Mouse (Mus musculus) left cerebral cortex, postnatal 4 days (tissue): ENCODE results near the gene Igfbp7. TPM values are rescaled to one million over a fixed set of nuclear protein-coding genes. Genes with fewer than 3 reads are reported as not detected.

Source experiments
- DNase-seq: peaks from one replicate; pipeline ENCODE4 v3.0.0-alpha.2; 2022
- intact Hi-C: fragments of 180-260 bp; cut with DNase I; formaldehyde crosslinking; loops from one replicate; pipeline ENCODE4 v1.15.1; 2025
- total RNA-seq, 2 experiments: library from RNA; stranded (reverse); gene quantifications; 2 replicates each; pipeline ENCODE4 v1.2.3; 2021

Igfbp7 gene
- total RNA-seq, 2 experiments from 2014 or later = 35.5 to 40.3 TPM

DNA sequence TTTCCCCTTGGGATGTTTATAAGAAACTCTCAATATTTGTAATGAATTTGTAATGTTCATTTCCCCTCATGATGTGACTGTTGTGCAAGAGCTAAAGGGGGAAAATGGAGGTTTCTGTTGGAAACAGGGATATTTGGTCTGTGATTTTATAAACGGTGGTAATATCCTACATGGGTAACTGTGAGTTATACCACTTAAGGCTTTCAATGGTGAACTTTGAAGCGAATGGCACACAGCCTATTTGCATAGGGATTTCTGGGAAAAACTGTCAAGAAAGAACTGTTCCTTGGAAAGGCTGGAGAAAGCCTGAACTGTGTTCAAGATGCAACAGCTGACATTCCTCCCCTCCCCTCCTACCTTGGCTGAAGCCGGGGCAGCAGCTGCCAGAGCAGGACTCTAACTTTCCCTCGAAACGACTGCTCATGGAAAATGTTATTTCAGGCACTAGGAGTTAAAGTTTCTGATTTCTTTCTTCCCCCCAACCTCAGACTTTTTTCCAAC lies 1.4 kb downstream of the Igfbp7 start:
- no peak for DNase-seq

DNA sequence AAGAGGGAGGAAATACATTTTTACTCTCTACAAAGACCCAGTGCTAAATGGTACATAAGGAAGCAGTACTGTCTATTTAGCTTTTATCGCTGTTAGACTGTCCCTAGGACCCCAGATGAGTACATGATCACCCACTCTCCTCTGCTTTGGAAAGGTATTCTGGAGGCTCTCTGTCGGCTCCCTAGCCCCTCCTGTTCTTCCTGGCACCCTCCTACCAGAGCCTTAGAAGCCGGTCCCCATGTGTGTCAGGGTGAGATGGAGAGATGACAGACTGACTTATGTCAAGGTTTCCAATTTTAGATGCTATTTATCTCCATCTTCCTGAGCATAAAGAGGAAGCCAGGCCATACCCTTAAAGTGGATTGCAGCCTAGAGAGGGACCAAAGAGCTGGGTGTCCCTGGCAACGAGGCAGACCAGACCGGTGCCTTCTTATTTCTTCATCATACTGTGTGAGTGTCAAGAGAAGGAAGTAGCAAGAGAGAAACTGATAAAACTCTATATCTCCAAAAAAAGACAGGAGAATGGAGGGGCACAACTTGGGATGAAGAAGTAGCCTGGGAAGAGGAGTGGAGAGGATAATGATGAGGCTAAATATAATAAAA lies 2.3 kb downstream of the Igfbp7 start:
- DNase-seq = no peak
- intact Hi-C loops = no loop called here

More for the DNA sequence above, 1.4 kb downstream of the Igfbp7 start:
- intact Hi-C loops = no loop called here

DNA sequence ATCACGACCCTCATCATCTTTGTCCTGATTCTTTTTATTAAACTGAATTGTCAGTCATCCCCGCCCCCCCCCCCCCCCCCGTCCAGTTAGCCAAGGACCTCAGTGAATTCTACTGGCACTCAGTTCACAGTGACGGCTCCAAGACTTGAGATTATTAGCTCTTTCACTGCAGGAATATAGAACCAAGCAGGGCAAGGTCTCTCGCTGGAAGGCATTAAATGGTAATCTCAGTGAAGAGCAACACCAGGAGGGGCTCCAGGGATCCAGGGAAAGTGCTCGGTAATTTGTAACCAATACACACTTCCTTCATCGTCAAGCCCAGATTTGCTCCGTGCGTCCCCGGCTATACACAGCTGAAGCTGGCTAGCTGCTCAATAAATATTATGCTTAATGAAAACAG lies 2.9 kb downstream of the Igfbp7 start:
- DNase-seq = no peak
- intact Hi-C loops = no loop called here

DNA sequence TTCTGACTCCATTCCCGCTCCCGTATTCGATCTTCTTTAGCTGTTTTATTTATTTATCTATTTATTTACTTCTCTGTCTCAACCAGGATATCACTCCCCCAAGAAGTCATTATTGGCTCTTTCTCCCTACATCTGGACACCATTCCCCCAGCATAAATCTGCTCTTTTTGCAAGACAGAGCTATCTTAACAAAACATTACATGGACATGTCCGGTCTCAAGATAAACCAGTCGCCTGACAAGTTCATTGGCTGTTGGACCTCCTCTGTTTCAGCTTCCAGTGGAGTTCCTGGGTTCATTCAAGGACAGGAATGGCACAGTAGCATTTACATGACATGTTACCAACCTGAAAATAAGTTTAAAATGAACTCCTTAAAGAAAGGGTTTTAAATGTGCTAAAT lies 4.9 kb downstream of the Igfbp7 start:
- no peak for DNase-seq
- intact Hi-C loops = no loop called here

DNA sequence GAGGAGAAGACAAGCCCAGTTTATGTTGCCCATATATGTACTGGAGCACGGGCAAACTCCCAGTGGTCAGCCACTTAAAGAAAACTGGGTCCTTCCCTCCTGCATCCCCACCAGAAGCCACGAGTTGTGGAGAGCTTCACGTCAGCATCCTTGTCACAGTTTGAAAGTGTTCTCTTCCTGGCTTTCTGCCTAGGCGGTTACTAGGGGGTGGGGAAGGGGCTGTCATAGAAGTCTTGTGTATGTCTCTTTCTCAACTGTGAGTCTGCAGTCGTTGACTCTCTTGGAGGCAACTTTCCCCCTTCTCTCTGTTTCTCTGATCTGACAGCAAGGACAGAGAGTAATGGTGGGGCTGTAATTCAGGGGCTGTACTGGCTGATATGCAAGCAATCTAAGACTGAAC lies 5.7 kb downstream of the Igfbp7 start:
- no peak for DNase-seq
- intact Hi-C loops = no loop called here

DNA sequence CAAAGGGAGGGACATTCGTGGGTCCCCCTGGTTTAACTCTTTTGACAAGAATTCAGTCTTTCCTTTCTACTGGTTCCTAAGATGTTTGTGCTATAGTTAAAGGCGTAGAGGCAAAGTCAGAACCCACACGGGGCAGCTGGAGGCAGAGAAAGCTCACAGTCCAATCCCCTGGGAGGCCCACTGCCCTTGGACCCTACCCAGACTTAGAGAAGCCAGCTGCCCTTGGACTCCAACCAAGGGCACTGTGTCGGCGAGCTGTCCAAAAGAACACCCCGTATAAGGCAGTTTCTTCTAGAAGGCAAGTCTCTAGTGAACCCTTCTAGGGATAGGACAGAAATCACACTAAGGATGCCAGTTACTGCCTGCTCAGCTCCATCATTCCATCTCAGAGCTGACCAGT lies 7.0 kb downstream of the Igfbp7 start:
- intact Hi-C loops = no loop called here
- peak; percentile 63 for DNase-seq

DNA sequence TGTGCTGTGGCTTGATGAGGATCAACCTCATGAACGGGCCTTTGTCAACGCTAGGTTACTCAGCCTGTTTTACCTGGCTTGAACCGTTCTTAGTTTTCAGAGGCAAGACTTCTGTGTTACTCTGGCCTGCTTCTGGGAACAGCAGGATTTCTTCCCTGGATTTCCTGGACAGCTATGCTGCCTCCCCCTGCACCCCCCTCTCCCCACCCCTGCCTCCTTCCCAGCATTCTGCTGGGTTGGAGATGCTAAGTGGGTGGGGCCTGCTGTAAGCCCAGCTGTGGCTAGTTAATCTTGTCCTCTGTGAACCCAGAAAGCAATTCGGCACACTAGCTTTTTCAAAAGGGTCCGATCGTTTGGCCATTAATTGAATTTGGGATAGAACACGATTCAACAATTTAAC lies 7.7 kb downstream of the Igfbp7 start:
- intact Hi-C loops = no loop called here

DNA sequence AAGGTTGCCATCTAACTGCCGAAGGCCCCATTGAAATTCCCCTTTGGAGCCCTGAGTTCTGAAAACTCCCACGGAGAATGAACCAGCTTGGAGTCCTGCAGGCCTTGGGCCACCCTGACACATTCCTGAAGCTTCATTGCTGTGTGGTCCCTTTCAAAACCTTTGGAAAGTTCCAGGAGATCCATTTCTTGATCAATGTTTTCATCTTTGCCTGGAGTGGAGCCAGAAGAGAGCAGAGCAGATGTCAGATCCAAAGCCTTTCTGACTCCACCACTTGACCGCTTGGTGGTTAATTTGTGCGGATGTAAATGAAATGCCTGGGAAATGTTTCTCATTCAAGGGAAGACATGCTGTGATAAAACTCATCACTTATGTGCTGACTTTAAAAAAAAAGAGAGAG lies 8.8 kb downstream of the Igfbp7 start:
- intact Hi-C loops = no loop called here

More for the DNA sequence above, 7.7 kb downstream of the Igfbp7 start:
- DNase-seq = peak; percentile 6

DNA sequence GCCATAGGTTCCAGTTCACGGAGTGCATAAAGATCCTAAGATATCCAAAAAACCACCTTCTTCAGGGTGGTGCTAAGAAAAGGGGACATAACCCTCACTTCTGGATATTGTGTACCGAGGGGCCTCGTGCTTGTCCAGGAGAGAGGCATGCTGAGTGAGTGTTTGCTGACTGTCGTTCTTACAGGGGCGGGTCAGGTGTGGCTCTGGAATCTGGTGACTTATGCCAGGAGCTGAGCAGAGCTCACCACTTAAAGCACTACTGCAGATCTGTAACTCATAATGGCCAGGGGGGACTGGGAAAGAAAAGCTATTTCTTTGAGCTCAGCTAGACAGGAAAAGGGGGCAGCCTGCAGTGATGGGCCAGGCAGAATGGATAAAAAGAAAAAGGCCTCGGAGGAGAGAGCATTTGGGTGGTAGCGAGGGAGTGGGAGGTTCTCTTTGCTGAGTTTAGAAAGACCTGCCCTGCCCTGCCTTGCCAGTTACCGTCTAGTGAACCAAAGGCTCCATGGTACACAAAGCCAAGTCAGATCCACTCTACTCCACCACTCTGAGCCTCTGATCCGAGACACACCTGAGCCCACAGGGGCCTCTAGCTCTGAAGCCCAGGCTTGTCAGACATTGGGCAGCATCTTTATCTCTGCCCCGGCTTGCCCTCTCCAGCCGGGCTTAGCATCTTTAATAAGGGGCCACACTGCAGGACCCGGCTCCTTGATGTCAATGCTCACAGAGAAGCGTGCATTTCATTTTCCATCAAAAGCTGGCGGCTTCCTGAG lies 9.4 kb downstream of the Igfbp7 start:
- no peak for DNase-seq
- intact Hi-C loops = no loop called here

More for the DNA sequence above, 8.8 kb downstream of the Igfbp7 start:
- peak; percentile 8 for DNase-seq

DNA sequence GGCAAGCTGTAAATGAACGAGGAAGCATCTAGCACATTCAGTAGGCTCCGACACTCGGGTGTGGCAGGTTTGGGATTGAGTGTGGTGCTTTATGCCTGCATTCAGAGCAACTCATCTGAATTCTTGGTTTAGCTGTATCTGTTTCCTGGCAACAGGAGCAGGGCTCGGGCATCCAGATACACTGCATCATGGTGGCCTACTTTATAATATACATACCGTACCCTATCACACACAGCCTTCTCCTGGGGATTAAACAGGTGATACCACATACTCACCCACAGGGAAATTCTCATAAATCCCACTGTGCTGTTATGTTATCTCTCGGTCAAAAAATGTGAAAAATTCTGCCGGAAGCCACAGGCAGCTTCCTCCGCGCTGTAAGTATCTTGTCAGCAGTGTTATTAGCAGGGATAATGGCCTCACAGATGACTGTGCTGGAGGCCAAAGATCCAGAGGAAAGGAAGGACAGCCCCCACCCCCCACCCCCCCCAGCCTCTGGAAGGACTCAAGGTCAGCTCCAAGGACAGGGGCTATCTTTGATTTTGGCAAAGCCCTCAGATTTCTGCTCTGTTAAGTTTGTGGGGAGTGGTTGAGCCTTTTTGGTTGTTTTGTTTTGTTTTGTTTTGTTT lies 13.7 kb downstream of the Igfbp7 start:
- DNase-seq = no peak
- intact Hi-C loops = no loop called here

DNA sequence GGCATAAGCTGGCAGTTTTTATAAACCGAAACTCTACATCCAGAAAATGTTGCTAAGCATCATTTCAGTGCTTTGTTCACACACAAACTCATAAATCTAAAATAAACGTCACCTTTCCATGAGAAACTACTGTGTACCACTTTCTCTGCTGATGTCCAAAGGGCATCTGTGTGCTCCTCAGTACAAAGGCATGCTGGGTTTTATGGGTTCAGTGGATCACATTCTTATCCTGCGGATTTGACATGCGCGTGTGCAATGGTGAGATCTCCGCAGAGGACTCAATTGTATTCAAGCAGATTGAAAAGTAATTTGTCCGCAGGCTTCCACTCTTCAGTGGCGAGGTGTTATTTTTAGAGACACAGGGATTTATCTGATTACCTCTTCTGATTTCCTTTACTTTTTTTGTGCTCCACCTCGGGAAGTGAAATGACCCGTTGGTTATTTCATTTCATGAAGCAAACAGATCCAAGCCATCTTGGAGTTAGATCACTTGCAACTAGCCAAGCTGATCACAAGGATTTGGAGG lies 14.7 kb downstream of the Igfbp7 start:
- intact Hi-C loops = no loop called here
- DNase-seq = no peak

DNA sequence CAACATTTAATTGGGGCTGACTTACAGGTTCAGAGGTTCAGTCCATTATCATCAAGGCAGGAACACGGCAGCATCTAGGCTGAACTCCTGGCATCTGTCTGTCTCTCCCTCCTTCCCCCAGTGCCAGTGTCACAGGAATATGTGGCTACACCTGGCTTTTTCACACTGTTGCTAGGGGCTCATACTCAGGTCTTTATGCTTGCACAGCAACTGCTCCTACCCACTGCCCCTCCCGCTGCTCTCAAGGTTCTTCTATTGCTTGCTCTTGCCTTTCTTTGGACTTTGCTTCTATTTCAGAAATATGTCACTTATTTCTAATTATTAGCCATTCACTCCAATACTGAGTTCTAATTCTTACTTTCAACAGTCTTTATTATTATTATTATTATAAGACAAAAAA lies 17.6 kb downstream of the Igfbp7 start:
- intact Hi-C loops = no loop called here
- no peak for DNase-seq

DNA sequence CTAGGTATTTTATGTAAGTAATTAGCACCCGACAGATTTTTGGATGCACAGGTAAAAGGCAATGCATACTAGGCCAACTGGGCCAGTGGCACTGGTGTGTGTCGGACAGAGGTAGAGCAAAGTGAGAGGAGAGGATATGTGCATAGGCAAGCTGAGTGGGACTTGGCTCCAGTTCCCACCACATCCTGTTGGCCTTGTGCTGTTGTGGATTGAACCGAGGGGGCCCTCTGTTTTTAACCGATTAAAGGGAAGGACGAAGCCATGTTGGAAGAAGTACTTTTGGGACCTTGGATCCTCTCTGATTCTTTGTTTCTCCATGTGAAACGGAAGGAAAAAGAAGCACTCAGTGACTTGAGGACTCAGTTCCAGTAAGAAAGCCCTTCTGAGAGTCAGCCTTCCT lies 19.5 kb downstream of the Igfbp7 start:
- intact Hi-C loops = no loop called here
- no peak for DNase-seq

DNA sequence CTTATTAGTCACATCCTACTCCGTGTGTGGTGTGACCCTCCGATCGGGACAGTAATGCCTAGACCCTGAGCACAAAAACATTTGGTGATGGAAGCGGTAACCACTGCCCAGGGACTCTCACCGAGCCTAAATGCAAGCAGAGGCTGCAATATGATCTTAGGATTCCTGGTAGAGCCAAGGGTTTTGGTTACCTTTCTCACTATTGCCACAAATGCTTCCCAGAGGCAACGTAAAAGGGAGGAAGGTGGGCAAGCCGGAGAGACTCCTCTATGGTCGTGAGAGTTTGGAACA lies 20.5 kb downstream of the Igfbp7 start:
- intact Hi-C loops = no loop called here
- no peak for DNase-seq

DNA sequence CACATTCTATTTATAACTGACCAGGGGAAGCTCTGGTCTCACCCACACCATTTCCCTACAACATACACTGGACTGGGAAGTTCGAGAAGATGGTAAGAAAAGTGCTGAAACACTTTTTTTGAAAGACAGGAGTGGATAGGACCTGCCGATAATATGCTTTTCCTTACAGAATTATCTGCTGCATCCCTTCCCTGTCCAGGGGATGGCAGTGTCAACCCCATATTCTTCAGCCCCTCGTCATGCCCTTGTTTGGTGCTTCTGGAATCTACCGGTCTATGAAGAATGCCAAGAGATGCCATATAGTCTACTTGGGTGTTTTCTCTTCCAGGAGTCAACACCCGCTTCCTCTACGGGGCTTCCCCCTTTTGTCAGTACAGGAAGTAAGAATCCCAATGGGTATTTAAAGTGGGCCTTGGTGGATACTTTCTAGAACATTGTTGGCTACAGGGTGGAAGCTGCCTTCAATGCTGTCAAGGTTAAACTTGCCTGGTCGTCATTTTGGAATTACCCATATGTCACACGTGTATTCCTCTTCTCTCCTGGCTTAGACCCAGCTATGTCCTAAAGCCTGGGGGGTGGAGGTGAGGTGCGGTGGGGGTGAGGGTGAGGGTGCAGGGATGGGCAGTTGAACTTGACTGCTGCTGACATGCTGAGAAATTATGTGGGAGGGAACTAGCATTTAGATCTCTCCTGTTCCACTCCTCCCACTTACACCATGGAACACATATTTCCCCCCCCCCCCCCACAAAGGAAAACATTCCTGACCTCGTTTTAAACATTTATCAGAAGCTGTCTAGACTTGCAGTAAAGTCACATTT lies 21.0 kb downstream of the Igfbp7 start:
- intact Hi-C loops = no loop called here
- no peak for DNase-seq

DNA sequence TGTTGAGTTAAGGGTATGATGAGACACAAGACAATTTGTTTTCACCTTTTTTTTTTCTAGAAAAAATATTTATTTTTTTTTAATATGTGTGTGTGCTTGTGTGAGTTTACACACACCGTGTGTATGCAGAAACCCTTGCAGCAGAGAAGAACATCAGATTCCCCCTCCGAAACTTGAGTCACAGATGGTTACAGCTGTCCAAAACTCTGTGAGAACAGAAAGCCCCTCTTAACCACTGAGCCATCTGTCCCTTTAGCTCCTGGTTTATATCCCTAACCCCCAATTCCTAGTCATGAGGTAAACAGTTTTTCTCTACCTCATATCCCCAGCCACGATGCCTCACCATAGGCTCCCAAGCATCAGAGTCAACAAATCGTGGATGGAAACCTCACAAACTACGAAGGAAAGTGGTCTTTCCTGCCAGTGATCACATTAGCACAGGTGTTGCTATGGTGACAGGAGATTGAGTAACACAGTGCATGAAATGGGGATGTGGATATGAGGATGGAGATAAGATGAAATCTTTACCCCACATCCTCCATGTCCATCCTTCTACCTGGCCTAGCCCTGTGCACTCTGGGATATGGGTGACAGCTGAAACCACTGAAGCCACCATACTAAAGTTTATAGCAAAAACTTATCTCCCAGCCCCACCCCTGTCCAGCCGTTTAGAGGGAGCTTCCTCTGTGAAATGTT lies 21.8 kb downstream of the Igfbp7 start:
- intact Hi-C loops = no loop called here
- no peak for DNase-seq

DNA sequence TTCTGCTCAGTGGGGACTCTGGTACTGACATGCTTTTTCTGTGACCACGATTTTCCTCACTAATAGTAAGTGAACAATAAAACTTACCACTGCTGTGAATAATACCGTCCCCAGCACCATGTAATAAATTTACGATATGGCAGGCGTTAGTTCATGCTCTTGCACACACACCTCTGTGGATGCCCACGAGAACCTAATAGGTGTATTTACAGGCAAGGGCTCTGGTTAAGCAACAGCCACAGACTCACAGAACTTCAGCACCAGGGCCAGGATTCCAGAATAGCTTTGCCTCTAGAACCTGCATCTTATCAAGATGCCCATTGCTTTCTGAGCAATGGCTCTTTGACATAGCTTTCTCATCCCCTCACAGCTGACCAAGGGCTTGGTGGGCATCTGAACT lies 22.6 kb downstream of the Igfbp7 start:
- intact Hi-C loops = no loop called here
- DNase-seq = no peak

DNA sequence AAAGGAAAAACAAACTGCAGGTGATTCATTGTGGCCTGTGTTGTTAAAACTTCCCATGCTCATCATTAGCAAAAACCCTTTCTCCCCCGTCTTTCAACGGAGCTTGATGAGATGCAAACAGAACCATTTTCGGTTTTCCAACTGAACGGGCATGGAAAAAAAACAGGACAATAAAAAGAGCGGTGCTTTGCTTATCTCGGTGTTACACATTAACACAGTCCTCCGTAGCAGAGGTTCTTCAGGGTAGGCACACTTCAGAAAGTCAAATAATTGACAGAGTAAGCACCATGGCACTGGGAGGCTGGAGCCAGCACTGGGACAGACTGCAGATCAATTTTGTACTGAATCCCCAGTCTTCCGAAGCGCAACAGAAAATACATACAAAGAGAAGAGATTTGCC lies 23.1 kb downstream of the Igfbp7 start:
- intact Hi-C loops = no loop called here
- no peak for DNase-seq

DNA sequence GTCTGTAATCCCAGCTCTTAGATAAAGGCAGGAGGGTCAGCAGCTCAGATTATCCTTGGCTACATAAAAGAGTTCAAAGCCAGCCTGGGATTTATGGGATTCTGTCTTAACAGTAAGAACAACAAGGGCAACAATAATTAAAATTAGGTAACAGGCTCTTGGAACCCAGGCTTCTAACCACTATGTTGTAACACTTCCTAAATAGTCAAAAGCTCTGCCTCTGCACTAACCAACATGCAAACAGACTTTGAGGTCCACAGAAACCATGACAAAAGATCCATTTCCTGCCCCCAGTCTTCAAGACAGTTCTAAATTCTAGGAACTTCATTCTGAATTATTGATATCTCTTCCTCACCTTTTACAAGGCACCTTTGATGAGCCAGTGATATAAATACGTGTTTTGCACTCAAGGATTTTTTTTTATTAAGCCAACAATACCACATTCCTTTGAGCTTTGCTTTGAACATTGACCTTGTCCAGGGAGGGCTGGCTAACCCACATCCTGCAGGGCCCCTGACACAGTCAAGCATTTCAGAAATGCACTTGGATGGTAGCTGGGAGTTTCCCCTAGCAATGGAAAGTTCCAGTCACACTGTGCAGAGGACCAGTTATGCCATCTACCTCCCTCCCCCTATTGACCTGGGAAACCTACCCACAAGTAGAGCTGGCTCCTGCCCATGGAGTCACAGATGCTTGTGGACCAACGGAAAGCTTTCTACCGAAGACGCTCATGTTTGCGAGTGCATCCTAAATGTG lies 23.9 kb downstream of the Igfbp7 start:
- DNase-seq = no peak
- intact Hi-C loops = no loop called here

DNA sequence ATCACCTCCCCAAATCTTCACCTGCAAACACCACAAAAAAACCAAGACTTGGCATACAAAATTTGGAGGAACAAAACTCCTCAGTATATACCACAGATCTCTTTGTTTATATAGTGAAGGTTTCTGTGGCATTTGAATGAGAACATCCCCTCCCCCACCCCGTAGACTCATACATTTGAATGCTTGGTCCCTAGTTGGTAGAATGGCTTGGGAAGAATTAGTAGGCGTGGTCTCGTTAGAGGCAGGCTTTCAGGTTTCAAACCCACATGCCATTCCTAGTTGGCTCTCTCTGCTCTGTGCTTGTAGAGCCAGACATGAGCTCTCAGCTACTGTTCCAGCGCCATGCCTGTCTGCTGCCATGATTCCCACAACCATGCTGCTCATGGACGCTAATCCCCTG lies 26.2 kb downstream of the Igfbp7 start:
- no peak for DNase-seq

More for the DNA sequence above, 26.2 kb downstream of the Igfbp7 start:
- intact Hi-C loops = no loop called here
